Mouse (Mus musculus): Measurements from ENCODE around the gene Cep95. TPM values are rescaled to one million over a fixed set of nuclear protein-coding genes. Genes with fewer than 3 reads are reported as not detected.
"Not testable (repeated sequence)": the region's sequence is repeated elsewhere in the genome, so short reads cannot be mapped to it uniquely, and the experiment has no call there.

Gene Cep95
- polyA plus RNA-seq, 1 experiment: 1.9 TPM

GRCm38 (mm10) chr11:106770195-106770974 is 18.7 kb upstream of the Cep95 start:
- WGBS: 71% methylated on average over 9 of the region's 9 CpGs
- DNase-seq (ENCODE audit: low read depth, low spot score): no peak

- 95% methylated on average over 9 of the region's 9 CpGs for WGBS
- no peak for DNase-seq (ENCODE audit: low read depth, low spot score)
Observed at GRCm38 (mm10) chr11:106773061-106773460, 16.0 kb upstream of the Cep95 start.

- DNase-seq (ENCODE audit: low read depth, low spot score): no peak
- 35% methylated on average over 4 of the region's 4 CpGs for WGBS
Observed at GRCm38 (mm10) chr11:106776960-106777359, 12.1 kb upstream of the Cep95 start.

GRCm38 (mm10) chr11:106777395-106777794 is 11.7 kb upstream of the Cep95 start:
- 31% methylated on average over 3 of the region's 3 CpGs for WGBS
- DNase-seq (ENCODE audit: low read depth, low spot score): peak; percentile 76

- 55% methylated on average over 7 of the region's 7 CpGs for WGBS
- DNase-seq (ENCODE audit: low read depth, low spot score): no peak
Observed at GRCm38 (mm10) chr11:106778132-106778531, 10.9 kb upstream of the Cep95 start.

- no peak for DNase-seq (ENCODE audit: low read depth, low spot score)
- under 1% methylated on average over 39 of the region's 39 CpGs for WGBS
Observed at GRCm38 (mm10) chr11:106778589-106779387, 10.3 kb upstream of the Cep95 start.

- under 1% methylated on average over 30 of the region's 30 CpGs for WGBS
- DNase-seq (ENCODE audit: low read depth, low spot score): peak; percentile 86
Observed at GRCm38 (mm10) chr11:106779388-106780088, 9.5 kb upstream of the Cep95 start, which contains the start of gene Polg2. Gene Polg2 (minus strand): TSS chr11:106779537.

- no peak for DNase-seq (ENCODE audit: low read depth, low spot score)
- 41% methylated on average over 4 of the region's 4 CpGs for WGBS
Observed at GRCm38 (mm10) chr11:106780089-106780425, 9.0 kb upstream of the Cep95 start.

- DNase-seq (ENCODE audit: low read depth, low spot score): no peak
- 57% methylated on average over 6 of the region's 6 CpGs for WGBS
Observed at GRCm38 (mm10) chr11:106780590-106781220, 8.3 kb upstream of the Cep95 start.

GRCm38 (mm10) chr11:106782271-106782670 is 6.8 kb upstream of the Cep95 start:
- WGBS: 80% methylated on average over 7 of the region's 7 CpGs

GRCm38 (mm10) chr11:106782841-106783764 is 5.9 kb upstream of the Cep95 start:
- no peak for DNase-seq (ENCODE audit: low read depth, low spot score)
- 51% methylated on average over 9 of the region's 9 CpGs for WGBS

More at GRCm38 (mm10) chr11:106782271-106782670, 6.8 kb upstream of the Cep95 start:
- not testable (repeated sequence) for DNase-seq (ENCODE audit: low read depth, low spot score)

- 52% methylated on average over 2 of the region's 2 CpGs for WGBS
- no peak for DNase-seq (ENCODE audit: low read depth, low spot score)
Observed at GRCm38 (mm10) chr11:106784476-106784875, 4.6 kb upstream of the Cep95 start.

- WGBS: 30% methylated on average over 1 of the region's 1 CpGs
Observed at GRCm38 (mm10) chr11:106785043-106785442, 4.0 kb upstream of the Cep95 start.

GRCm38 (mm10) chr11:106787131-106788025 is 1.7 kb upstream of the Cep95 start:
- DNase-seq (ENCODE audit: low read depth, low spot score): no peak
- WGBS: under 1% methylated on average over 65 of the region's 65 CpGs

More at GRCm38 (mm10) chr11:106785043-106785442, 4.0 kb upstream of the Cep95 start:
- no peak for DNase-seq (ENCODE audit: low read depth, low spot score)

GRCm38 (mm10) chr11:106788026-106788774 is 852 bp upstream of the Cep95 start:
- under 1% methylated on average over 74 of the region's 79 CpGs for WGBS
- peak; percentile 87 for DNase-seq (ENCODE audit: low read depth, low spot score)

- WGBS: under 1% methylated on average over 6 of the region's 6 CpGs
- DNase-seq (ENCODE audit: low read depth, low spot score): no peak
Observed at GRCm38 (mm10) chr11:106789649-106790048, 597 bp downstream of the Cep95 start.

- DNase-seq (ENCODE audit: low read depth, low spot score): no peak
- 72% methylated on average over 4 of the region's 4 CpGs for WGBS
Observed at GRCm38 (mm10) chr11:106793846-106794245, 4.8 kb downstream of the Cep95 start.
